Mouse (Mus musculus): ENCODE data around the gene Fam241a.

DNA sequence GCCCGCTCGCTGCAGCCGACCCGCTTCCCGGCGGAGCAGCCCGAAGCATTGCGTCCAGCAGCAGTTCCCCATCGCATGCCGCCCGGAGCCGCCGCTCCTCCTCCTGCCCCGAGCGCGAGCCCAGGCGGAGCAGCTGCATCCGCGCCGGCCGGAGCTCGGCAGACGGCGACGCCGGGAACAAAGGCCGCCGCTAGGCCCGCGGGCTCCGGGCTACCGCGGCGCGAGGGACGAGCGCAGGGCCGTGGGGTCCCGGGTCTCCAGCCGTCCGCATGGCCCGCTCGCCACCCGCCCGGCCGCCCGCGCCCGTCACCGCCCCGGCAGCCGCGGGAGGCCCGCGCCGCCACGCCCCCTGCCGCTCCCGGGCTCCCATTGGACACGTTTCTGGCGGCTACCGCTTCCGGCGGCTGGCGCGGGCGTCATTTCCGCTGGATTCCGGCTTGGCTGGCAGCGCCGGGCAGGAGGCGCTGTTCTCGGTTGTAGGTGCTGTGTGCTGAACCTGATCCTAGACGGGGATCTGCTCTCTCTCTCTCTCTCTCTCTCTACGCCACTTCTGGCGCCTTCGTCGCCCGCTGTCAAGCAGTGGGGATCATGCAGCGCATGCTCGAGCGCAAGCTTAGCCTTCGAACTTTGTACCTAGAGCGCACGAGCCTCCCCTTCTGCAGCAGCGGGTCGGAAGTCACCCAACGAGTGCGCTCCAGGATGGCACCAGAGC lies 58.8 kb downstream of the Fam241a start, which contains the start of gene Ap1ar:
- TF ChIP-seq GATA1 (IDR thresholded peaks at IDR 0.05; ENCODE audit: borderline replicate concordance, low read length) (no peak), FLI1 (IDR thresholded peaks at IDR 0.05; ENCODE audit: low read length) (peak; percentile 21; the same call in 1 of the 2 replicates)
